Mouse (Mus musculus) kidney, embryonic 16.5 days (tissue): ENCODE measurements around the gene Klhdc8a. TPM values are rescaled to one million over a fixed set of nuclear protein-coding genes. Genes with fewer than 3 reads are reported as not detected.
"Not testable (repeated sequence)": the region's sequence is repeated elsewhere in the genome, so short reads cannot be mapped to it uniquely, and the experiment has no call there.

Experiments
- ATAC-seq: fragments of 200-750 bp; cut with Nextera tagmentation; 2 replicates; pipeline ENCODE4 v1.8.0; 2017; ENCODE audit warnings: moderate TSS enrichment; ENCODE audit not compliant: low FRiP score, low TSS enrichment
- H3K27ac ChIP-seq: fragments of 300-500 bp; sonication (generic); 2 replicates; pipeline ENCODE4 v1.5.1; 2014; ENCODE audit warnings: low read length
- H3K27me3 ChIP-seq: fragments of 300-500 bp; sonication (generic); 2 replicates; pipeline ENCODE4 v1.6.1; 2014; ENCODE audit warnings: low read length, control low read depth, mixed read lengths; ENCODE audit not compliant: insufficient read depth
- H3K36me3 ChIP-seq: fragments of 300-500 bp; sonication (generic); 2 replicates; pipeline ENCODE4 v1.6.1; 2014; ENCODE audit warnings: low read length, control low read depth, mixed read lengths; ENCODE audit not compliant: insufficient read depth
- H3K4me1 ChIP-seq: fragments of 300-500 bp; sonication (generic); 2 replicates; pipeline ENCODE4 v1.6.1; 2014; ENCODE audit warnings: low read length, control low read depth, mixed read lengths; ENCODE audit not compliant: insufficient read depth
- H3K4me2 ChIP-seq: fragments of 300-500 bp; sonication (generic); replicated peaks from 2 replicates; pipeline ENCODE4 v1.6.1; 2014; ENCODE audit warnings: low read depth, low read length
- H3K4me3 ChIP-seq: fragments of 300-500 bp; sonication (generic); 2 replicates; pipeline ENCODE4 v1.5.1; 2014; ENCODE audit warnings: mild to moderate bottlenecking, low read length
- H3K9ac ChIP-seq: fragments of 300-500 bp; sonication (generic); replicated peaks from 2 replicates; pipeline ENCODE4 v1.6.1; 2014; ENCODE audit warnings: low read length
- H3K9me3 ChIP-seq: fragments of 300-500 bp; sonication (generic); 2 replicates; pipeline ENCODE4 v1.6.1; 2016; ENCODE audit warnings: low read length, control low read depth
- WGBS: fragments of 180-500 bp; shearing (Covaris S2); extraction: QIAGEN DNeasy Blood & Tissue Kit; methylation state at CpG from one replicate; pipeline ENCODE4 v1.1.7; 2014; 5-methylcytosine and 5-hydroxymethylcytosine counted together
- polyA plus RNA-seq: library from polyadenylated mRNA; unstranded; fragments of >200 nt; fragmentation: Nextera tagmentation; extraction: Ambion mirVana; gene quantifications from 2 replicates; pipeline ENCODE4 v1.2.1, GENCODE M21; 2015

Gene Klhdc8a
- polyA plus RNA-seq, 1 experiment from 2014 or later, result 2.1 TPM

DNA sequence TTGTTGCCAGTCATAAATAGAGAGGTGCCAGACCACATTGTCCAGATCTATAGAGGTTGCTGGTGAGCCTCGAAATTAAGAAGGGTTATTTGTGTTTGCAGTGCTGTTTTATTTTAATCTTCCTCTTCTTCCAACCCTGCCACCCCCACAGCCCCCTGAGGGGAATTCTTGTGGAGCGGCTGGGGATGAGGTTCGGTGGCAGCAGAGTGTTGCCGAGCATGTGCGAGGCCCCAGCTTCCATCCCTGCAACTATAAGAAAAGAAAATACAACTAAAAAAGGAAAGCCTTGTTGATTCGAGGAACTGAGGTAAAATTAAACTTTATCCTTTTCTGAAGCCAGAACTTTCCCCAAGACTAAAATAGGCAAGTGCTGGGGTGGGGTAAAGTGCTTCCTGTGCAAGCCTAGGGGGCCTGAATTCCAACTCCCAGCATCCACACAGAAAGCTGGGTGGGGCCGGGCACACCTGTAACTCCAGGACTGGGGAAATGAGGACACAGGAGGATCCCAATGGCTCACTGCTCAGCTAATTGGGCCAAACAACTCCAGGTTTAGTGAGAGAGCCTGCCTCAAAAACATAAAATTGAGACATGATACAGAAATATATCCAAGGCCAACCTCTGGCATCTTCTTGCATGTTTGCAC is 29.9 kb upstream of the Klhdc8a start:
- no peak overlapping the region for H3K4me2 ChIP-seq
- H3K27ac ChIP-seq, result no peak overlapping the region; the same call in 1 of the 2 replicates
- WGBS, result 55% methylated on average over 7 of the region's 7 CpGs
- H3K4me3 ChIP-seq, result no peak overlapping the region
- peaks cover 23% of the 10 kb centered on the region for H3K4me1 ChIP-seq
- H3K9ac ChIP-seq, result no peak overlapping the region
- no peaks in the 10 kb centered on the region for H3K9me3 ChIP-seq
- ATAC-seq, result no peak
- H3K36me3 ChIP-seq, result no peaks in the 10 kb centered on the region
- H3K27me3 ChIP-seq, result no peaks in the 10 kb centered on the region

DNA sequence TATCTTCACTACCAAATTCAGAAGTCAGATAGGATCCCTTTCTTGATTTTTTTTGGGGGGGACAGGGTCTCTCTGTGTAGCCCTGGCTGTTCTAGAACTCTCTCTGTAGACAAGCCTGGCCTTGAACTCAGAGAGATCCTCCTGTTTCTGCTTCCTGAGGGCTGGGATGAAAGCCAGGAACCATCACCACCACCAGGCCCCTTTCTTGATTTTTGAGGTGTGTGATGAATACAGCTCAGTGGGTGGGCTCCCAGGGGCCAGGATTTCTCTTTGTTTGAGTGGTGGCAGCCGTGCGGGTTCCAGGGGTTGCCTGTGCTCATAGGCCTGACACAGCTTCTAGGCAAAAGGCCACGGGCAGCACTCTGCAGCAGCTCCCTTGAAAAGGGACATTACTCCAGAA is 27.2 kb upstream of the Klhdc8a start:
- no peak overlapping the region for H3K27ac ChIP-seq
- no peak overlapping the region for H3K9ac ChIP-seq
- H3K36me3 ChIP-seq, result no peaks in the 10 kb centered on the region
- H3K4me2 ChIP-seq, result no peak overlapping the region
- 93% methylated on average over 3 of the region's 3 CpGs for WGBS
- no peak overlapping the region for H3K4me3 ChIP-seq
- peaks cover 18% of the 10 kb centered on the region for H3K4me1 ChIP-seq
- no peaks in the 10 kb centered on the region for H3K27me3 ChIP-seq
- ATAC-seq, result no peak
- no peaks in the 10 kb centered on the region for H3K9me3 ChIP-seq

DNA sequence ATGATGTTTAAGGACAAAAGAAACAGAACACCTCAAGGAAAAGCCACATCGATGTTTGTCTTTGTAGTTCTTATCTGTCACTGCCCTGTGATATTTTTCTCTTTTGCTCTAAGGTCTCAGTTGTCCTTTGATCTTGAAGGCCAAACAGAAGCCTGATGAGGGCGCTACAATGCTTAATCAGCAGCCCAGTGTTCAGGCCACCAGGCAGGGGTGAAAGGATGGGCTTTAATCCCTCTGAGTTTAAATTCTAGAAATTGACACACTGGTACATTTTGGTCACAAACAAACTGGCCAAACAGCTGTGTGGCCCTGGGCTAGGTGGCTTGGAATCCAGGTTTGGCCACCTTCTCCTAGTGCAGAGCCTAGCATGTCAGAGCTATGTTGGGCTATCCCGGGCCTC is 21.7 kb upstream of the Klhdc8a start:
- no peak overlapping the region for H3K4me3 ChIP-seq
- no peak for ATAC-seq
- H3K9ac ChIP-seq, result no peak overlapping the region
- no peak overlapping the region for H3K4me2 ChIP-seq
- H3K4me1 ChIP-seq, result no peaks in the 10 kb centered on the region
- 67% methylated on average over 3 of the region's 3 CpGs for WGBS
- H3K36me3 ChIP-seq, result no peaks in the 10 kb centered on the region
- no peaks in the 10 kb centered on the region for H3K27me3 ChIP-seq
- H3K27ac ChIP-seq, result no peak overlapping the region
- H3K9me3 ChIP-seq, result no peaks in the 10 kb centered on the region

DNA sequence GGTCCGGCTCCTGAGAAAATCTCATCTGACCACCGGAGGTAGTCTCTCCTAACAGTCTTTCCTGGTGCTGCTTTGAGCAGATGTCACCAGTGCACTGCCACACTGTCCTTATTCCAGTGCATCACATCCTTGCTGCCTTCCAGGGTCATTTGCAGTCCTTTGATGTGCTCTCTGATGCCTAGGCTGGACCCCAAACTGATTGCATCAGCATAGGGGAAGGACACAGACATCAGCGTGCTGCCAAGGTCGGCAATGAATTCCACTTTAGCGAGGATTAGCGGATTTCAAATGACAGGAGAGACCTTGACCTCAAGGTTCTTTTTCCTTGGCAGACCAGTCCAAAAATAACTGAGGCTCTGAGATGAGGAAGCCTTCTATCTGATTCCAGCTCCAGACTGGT is 21.3 kb upstream of the Klhdc8a start:
- 48% methylated on average over 6 of the region's 6 CpGs for WGBS
- no peak overlapping the region for H3K9ac ChIP-seq

DNA sequence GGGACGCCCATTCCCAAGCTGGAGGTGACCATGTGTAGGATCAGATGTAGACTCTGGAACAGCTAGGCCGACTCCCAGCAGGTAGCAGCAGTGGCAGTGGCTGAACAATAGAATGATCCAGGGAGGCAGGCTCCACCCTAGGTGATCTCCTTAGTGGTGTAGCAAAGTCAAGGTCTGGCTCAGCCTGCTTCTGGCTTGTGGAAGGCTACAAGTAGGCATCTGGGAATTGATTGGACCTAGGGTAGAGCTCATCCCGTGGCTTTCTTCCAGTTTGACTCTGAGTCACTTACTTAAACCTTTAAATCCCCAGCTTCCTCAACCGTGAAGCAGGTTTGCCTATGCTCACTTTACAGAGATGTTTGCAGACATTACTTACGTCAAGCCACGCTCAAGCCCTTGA is 17.8 kb upstream of the Klhdc8a start:
- not testable (repeated sequence) for H3K27ac ChIP-seq, H3K4me1 ChIP-seq, H3K9ac ChIP-seq, H3K4me3 ChIP-seq, H3K27me3 ChIP-seq, H3K9me3 ChIP-seq, ATAC-seq, H3K36me3 ChIP-seq, H3K4me2 ChIP-seq
- 58% methylated on average over 6 of the region's 6 CpGs for WGBS

More for the DNA sequence above, 21.3 kb upstream of the Klhdc8a start:
- no peak for ATAC-seq
- H3K9me3 ChIP-seq, result no peaks in the 10 kb centered on the region
- H3K27me3 ChIP-seq, result no peaks in the 10 kb centered on the region
- H3K4me3 ChIP-seq, result no peak overlapping the region
- H3K4me1 ChIP-seq, result no peaks in the 10 kb centered on the region
- H3K36me3 ChIP-seq, result no peaks in the 10 kb centered on the region
- H3K27ac ChIP-seq, result no peak overlapping the region
- no peak overlapping the region for H3K4me2 ChIP-seq

DNA sequence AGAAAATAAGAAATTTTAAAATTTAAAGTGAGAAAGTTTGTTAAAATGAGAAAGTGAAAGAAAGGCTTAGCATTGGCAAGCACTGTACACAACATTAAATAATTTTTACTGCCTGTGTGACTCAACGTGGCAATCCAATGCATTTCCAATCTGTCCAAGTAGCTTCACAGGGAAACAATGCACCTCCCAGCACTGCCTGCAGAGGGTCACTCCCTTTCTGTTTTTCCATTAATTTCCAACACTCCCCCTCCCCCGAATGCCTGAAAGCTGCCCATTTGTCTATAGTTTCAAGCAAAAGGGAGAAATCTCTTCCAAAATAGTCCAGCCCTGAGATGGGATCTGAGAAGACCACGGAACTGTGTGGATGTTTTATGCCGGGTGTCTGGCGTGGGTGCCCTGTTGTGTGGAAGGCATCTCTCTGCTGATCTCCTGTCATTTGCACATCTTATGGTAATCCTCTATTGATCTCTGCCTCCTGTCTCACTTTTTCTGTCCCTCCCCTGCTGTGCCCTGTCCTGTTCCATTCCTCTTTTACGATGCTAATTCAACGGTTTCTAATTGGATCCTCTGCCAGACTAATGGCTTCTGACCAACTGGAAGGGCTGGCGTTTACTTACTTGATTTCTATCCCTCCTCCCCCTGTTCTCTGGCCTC is 16.8 kb upstream of the Klhdc8a start:
- ATAC-seq, result peak; percentile 19; the same call in 1 of the 2 replicates
- no peak overlapping the region for H3K4me2 ChIP-seq
- no peak overlapping the region for H3K9ac ChIP-seq
- WGBS, result 18% methylated on average over 8 of the region's 8 CpGs
- H3K4me1 ChIP-seq, result no peaks in the 10 kb centered on the region
- no peak overlapping the region for H3K27ac ChIP-seq
- no peak overlapping the region for H3K4me3 ChIP-seq
- H3K36me3 ChIP-seq, result no peaks in the 10 kb centered on the region
- no peaks in the 10 kb centered on the region for H3K9me3 ChIP-seq
- no peaks in the 10 kb centered on the region for H3K27me3 ChIP-seq

DNA sequence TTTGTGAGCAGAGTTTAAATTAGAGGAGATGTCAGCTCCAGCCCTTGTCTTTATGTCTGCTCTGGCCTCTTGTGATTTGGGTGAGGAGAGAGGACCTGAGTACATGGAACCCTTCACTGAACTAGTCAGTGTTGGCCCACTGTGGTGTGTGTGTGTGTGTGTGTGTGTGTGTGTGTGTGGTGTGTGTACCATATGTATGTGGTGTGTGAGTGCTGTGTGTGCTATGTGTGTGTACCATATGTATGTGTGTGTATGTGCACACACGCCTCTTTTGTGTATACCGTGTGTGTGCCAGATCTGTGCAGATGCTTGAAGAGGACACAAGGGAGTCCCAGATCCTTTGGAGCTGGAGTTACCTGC is 16.3 kb upstream of the Klhdc8a start:
- H3K9ac ChIP-seq, result no peak overlapping the region
- H3K27me3 ChIP-seq, result no peaks in the 10 kb centered on the region
- H3K4me3 ChIP-seq, result no peak overlapping the region
- no peaks in the 10 kb centered on the region for H3K36me3 ChIP-seq
- H3K27ac ChIP-seq, result no peak overlapping the region
- no peak overlapping the region for H3K4me2 ChIP-seq
- no peaks in the 10 kb centered on the region for H3K4me1 ChIP-seq
- 97% methylated on average over 2 of the region's 2 CpGs for WGBS
- ATAC-seq, result peak; percentile 30
- no peaks in the 10 kb centered on the region for H3K9me3 ChIP-seq

DNA sequence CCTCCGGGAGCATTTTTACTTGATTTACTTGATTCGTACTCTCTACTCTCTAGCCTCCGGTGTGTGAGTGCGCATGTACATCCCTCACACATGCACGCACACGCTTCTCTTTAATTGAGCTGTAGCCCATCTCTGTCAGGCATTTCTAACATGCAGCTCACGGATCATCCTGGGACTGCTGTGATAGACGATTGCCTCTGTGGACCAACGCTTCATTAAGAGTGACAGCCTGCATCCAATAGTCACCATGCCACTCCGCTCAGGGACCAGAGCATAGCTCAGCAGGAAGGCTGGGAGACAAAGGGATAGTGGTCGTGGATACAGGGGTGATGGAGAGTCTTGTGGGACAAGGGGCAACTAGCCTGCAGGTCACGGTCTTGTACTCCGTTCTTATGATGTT is 15.4 kb upstream of the Klhdc8a start:
- no peak overlapping the region for H3K9ac ChIP-seq
- no peaks in the 10 kb centered on the region for H3K36me3 ChIP-seq
- ATAC-seq, result no peak
- no peaks in the 10 kb centered on the region for H3K9me3 ChIP-seq
- WGBS, result 80% methylated on average over 13 of the region's 13 CpGs
- H3K27me3 ChIP-seq, result no peaks in the 10 kb centered on the region
- H3K4me1 ChIP-seq, result 0 out of 2 replicates have a peak, but pooled peaks cover 7% of the 10 kb centered on the region
- no peak overlapping the region for H3K4me2 ChIP-seq
- no peak overlapping the region for H3K27ac ChIP-seq
- H3K4me3 ChIP-seq, result no peak overlapping the region

DNA sequence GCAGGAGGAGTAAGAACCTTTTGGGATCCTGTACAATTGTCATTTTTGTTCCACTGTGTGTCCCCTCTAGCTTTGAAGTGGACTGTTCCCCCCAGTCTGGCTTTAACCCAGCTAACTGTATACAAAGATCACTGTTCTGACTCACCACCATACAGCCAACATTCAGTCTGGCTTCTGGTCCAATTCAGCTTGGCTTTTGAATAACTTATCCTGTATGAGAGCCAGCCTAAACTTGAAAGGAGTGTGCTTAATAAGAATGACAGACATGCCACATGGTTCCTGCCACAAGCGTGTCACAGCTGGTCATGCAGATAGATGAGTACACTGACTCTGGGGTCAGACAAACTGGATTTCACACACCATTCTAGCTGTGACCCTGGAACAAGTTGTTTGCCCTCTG is 11.7 kb upstream of the Klhdc8a start:
- WGBS, result 76% methylated on average over 1 of the region's 1 CpGs
- no peak for ATAC-seq
- H3K9ac ChIP-seq, result no peak overlapping the region
- H3K27me3 ChIP-seq, result no peaks in the 10 kb centered on the region
- no peak overlapping the region for H3K27ac ChIP-seq
- no peaks in the 10 kb centered on the region for H3K9me3 ChIP-seq
- H3K36me3 ChIP-seq, result no peaks in the 10 kb centered on the region
- H3K4me2 ChIP-seq, result no peak overlapping the region
- peaks cover 25% of the 10 kb centered on the region for H3K4me1 ChIP-seq
- no peak overlapping the region for H3K4me3 ChIP-seq

DNA sequence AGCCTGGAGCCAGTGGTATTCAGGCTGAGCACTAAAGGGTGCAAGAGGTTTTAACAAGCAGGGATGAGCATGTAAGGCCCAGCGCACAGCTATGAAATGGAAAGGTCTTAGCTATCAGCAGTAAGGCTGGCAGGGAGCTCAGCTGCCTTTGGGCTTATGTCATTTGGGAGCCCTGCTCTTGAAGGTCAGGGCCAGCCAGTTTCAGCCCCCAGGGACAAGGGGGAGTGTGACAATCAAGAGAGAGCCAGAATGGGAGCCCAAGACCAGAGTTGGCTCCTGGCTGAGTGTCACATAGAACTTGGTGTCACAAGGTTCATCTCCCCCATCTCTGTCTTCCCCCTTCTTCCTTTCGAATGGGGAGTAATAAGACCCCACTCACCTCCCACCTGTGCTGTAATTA is 11.0 kb upstream of the Klhdc8a start:
- no peak overlapping the region for H3K27ac ChIP-seq
- ATAC-seq, result no peak
- 58% methylated on average over 2 of the region's 2 CpGs for WGBS
- H3K9ac ChIP-seq, result no peak overlapping the region
- H3K36me3 ChIP-seq, result no peaks in the 10 kb centered on the region
- peaks cover 32% of the 10 kb centered on the region for H3K4me1 ChIP-seq
- no peaks in the 10 kb centered on the region for H3K9me3 ChIP-seq
- no peak overlapping the region for H3K4me2 ChIP-seq
- no peak overlapping the region for H3K4me3 ChIP-seq
- H3K27me3 ChIP-seq, result no peaks in the 10 kb centered on the region
